Comparison of ENCODE assay signal across 8 mouse cellular contexts in the genomic region with DNA sequence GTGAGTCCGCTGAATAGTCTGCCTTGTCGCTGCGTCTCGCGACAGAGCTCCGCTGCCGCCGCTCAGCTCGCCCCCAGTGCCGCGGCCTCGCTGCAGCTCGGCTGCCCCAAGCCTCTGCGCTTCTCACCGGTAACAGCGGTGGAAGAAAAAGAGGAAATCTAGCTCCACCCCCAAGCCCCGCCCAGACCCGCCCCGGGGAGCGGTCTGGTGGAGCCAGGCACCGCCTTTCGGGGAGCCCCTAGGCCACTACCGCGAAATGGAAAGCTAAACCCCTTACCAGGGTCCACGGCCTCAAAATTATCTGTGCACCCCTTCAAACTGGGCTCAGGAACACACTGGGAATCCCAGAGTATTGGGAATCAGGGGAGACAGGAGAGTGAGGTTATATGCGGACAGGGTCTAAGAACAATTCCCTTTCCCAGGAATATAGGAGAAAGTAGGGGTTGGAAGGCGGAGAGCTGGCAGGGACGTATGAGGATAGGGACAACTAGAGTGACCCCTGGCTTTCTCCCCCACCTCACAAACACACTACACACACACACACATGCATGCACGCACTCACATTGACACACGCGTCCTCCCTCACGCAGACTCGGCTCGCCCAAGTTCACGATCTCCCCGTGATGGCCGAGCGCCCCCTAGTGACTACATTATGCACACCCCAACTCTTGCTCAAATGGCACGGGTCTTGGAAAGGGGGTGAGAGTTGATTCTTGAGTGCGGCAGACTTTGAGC. TPM values are rescaled to one million over a fixed set of nuclear protein-coding genes. Genes with fewer than 3 reads are reported as not detected.
DNase-seq lines count a peak whose midpoint lies in the region; ATAC-seq and TF ChIP-seq lines count a peak whose summit lies in the region.

Gene Vegfa, minus strand, starts transcription at position 113 of the 735 bp plus-strand sequence.

- no peaks in the 10 kb centered on the region for H3K9me3 ChIP-seq in hindbrain, embryonic 14.5 days (ENCODE audit: control insufficient read depth, low read length)

- ATAC-seq in Patski: peak; percentile 52
- ATAC-seq in hindbrain, embryonic 14.5 days (ENCODE audit: low FRiP score): peak; percentile 75

- H3K27ac ChIP-seq in hindbrain, embryonic 14.5 days: peak within 1 kb of the TSS; percentile 88

- peak; percentile 46 for DNase-seq in Patski (ENCODE audit: low read depth, low spot score)
- peak; percentile 96 to 98 for DNase-seq in cerebellum, postnatal 14 days
- peak; percentile 76 to 88 for DNase-seq in frontal cortex, postnatal 25 days (ENCODE audit: low spot score in 2 of 2)
- DNase-seq in hindbrain, embryonic 14.5 days (ENCODE audit: low spot score): peak; percentile 93
- DNase-seq in layer of hippocampus, postnatal 36 days: peak; percentile 89
- DNase-seq in lung, postnatal 36 days: peak; percentile 96
- DNase-seq in retina, postnatal 1 day: peak; percentile 95
- peak; percentile 87 to 93 for DNase-seq in urinary bladder, adult 18-20 months (ENCODE audit: low spot score in 2 of 2)

- peak within 1 kb of the TSS; percentile 78 for H3K4me3 ChIP-seq in hindbrain, embryonic 14.5 days (replicated peaks; ENCODE audit: low read length)

- H3K36me3 ChIP-seq in hindbrain, embryonic 14.5 days (replicated peaks; ENCODE audit: control insufficient read depth, insufficient read depth): no peaks in the 10 kb centered on the region

- H3K4me1 ChIP-seq in hindbrain, embryonic 14.5 days (replicated peaks; ENCODE audit: control insufficient read depth, insufficient read depth, low read length): peaks cover 35% of the 10 kb centered on the region

- H3K4me2 ChIP-seq in hindbrain, embryonic 14.5 days (replicated peaks): peak within 1 kb of the TSS; percentile 85

- no peak for TF ChIP-seq CTCF in Patski (IDR thresholded peaks at IDR 0.05)

- H3K27me3 ChIP-seq in Patski: no peaks in the 10 kb centered on the region
- no peaks in the 10 kb centered on the region for H3K27me3 ChIP-seq in hindbrain, embryonic 14.5 days (ENCODE audit: control insufficient read depth, insufficient read depth, low read length)

- CTCF ChIA-PET in Patski (lab: Charles Lee): interaction anchor here (0.6 to 3.3 kb wide), 14 partner anchors 100 to 309 kb away, joined by 3 to 40 read pairs (median 4); partner anchors contain the start of gene 1600014C23Rik

- peak within 1 kb of the TSS; percentile 84 for H3K9ac ChIP-seq in hindbrain, embryonic 14.5 days

- POLR2A ChIA-PET in Patski (lab: Charles Lee): interaction anchor here (0.6 to 3.8 kb wide), 14 partner anchors 9 to 499 kb away, joined by 3 to 18 read pairs (median 4); no protein-coding TSS in a partner anchor

- WGBS in hindbrain, embryonic 14.5 days: under 1% methylated on average over 40 of the region's 40 CpGs

- in situ Hi-C loops in Patski (cut with MboI; ENCODE audit: low pct_unique_long_range_greater_than_20kb): loop anchor here (5.0 kb wide), 3 partner anchors 135 to 300 kb away; partner anchors contain the start of gene 1600014C23Rik

RNA-seq across cellular contexts. Expression of gene Vegfa, which starts in this region (rescaled TPM):
- polyA plus RNA-seq in Patski (2021): 124 TPM
- polyA plus RNA-seq in hindbrain, embryonic 14.5 days (2014; fragmentation: Nextera tagmentation; extraction: Ambion mirVana): 4.1 and 6.5 TPM in 2 replicates
- total RNA-seq in layer of hippocampus, postnatal 36 days (2021): 10 to 100 TPM; 68.1 to 99.0 TPM

Comparison
In these comparisons a context has a peak if more than half of its experiments do, and no peak if none do; other contexts are left out.
1. Peak in every context shown above with its lines: DNase-seq, ATAC-seq, H3K4me3 ChIP-seq and H3K27ac ChIP-seq.
2. RNA of gene Vegfa (polyA plus RNA-seq): 124 TPM in Patski (single experiment); 4.1 to 6.5 TPM in hindbrain, embryonic 14.5 days; every median in the first group is over 10 times any median in the second.
3. DNase-seq: peak in every context shown above with its lines; median percentile 97 in cerebellum, postnatal 14 days; 96 in lung, postnatal 36 days; 95 in retina, postnatal 1 day; 93 in hindbrain, embryonic 14.5 days; 90 in urinary bladder, adult 18-20 months; 89 in layer of hippocampus, postnatal 36 days; 82 in frontal cortex, postnatal 25 days; 46 in Patski.